Mouse (Mus musculus) heart, embryonic 14.5 days (tissue): Measurements from ENCODE around the gene Necap2. TPM values are rescaled to one million over a fixed set of nuclear protein-coding genes. Genes with fewer than 3 reads are reported as not detected.

Source experiments
- ATAC-seq: fragments of 200-750 bp; cut with Nextera tagmentation; 2 replicates; pipeline ENCODE4 v1.8.0; 2017; ENCODE audit warnings: low read depth, moderate TSS enrichment; ENCODE audit not compliant: insufficient number of reproducible peaks, insufficient read depth, low FRiP score
- H3K27ac ChIP-seq, 2 experiments: fragments of 200-500 bp in 1 of 2; fragments of 300-500 bp in 1 of 2; sonication (generic) in 1 of 2; replicated peaks in 1 of 2; 2 replicates each; pipeline ENCODE4 v1.5.1; 2012 to 2014; ENCODE audit warnings: low read depth in 2 of 2, low read length in 2 of 2, control low read depth in 1 of 2, mild to moderate bottlenecking in 1 of 2, mixed read lengths in 1 of 2; ENCODE audit not compliant: control insufficient read depth in 1 of 2, insufficient read depth in 1 of 2
- H3K27me3 ChIP-seq: fragments of 300-500 bp; sonication (generic); 2 replicates; pipeline ENCODE4 v1.6.1; 2014; ENCODE audit warnings: mild to moderate bottlenecking, low read length, control low read depth; ENCODE audit not compliant: control insufficient read depth, insufficient read depth
- H3K36me3 ChIP-seq: fragments of 300-500 bp; sonication (generic); 2 replicates; pipeline ENCODE4 v1.6.1; 2014; ENCODE audit warnings: mild to moderate bottlenecking, control low read depth, low read length, mixed read lengths; ENCODE audit not compliant: control insufficient read depth, insufficient read depth
- H3K4me1 ChIP-seq, 2 experiments: fragments of 200-500 bp in 1 of 2; fragments of 300-500 bp in 1 of 2; sonication (generic) in 1 of 2; 2 replicates each; pipeline ENCODE4 v1.6.1; 2012 to 2014; ENCODE audit warnings: low read length in 2 of 2, control low read depth in 1 of 2, mixed read lengths in 1 of 2; ENCODE audit not compliant: control insufficient read depth in 2 of 2, insufficient read depth in 2 of 2
- H3K4me2 ChIP-seq: fragments of 300-500 bp; sonication (generic); 2 replicates; pipeline ENCODE4 v1.6.1; 2014; ENCODE audit warnings: mild to moderate bottlenecking, low read length
- H3K4me3 ChIP-seq, 2 experiments: fragments of 200-500 bp in 1 of 2; fragments of 300-500 bp in 1 of 2; sonication (generic) in 1 of 2; 2 replicates each; pipeline ENCODE4 v1.5.1; 2012 to 2014; ENCODE audit warnings: low read length in 2 of 2, mild to moderate bottlenecking in 2 of 2, control low read depth in 1 of 2, low read depth in 1 of 2, moderate library complexity in 1 of 2; ENCODE audit not compliant: control insufficient read depth in 1 of 2, insufficient read depth in 1 of 2
- H3K9ac ChIP-seq: fragments of 300-500 bp; sonication (generic); 2 replicates; pipeline ENCODE4 v1.6.1; 2014; ENCODE audit warnings: mild to moderate bottlenecking, low read length
- H3K9me3 ChIP-seq: fragments of 300-500 bp; sonication (generic); 2 replicates; pipeline ENCODE4 v1.6.1; 2016; ENCODE audit warnings: low read length, control low read depth; ENCODE audit not compliant: control insufficient read depth
- WGBS: fragments of 180-500 bp; shearing (Covaris S2); extraction: QIAGEN DNeasy Blood & Tissue Kit; methylation state at CpG from one replicate; pipeline ENCODE4 v1.1.7; 2014; 5-methylcytosine and 5-hydroxymethylcytosine counted together
- polyA plus RNA-seq: library from polyadenylated mRNA; unstranded; fragments of >200 nt; fragmentation: Nextera tagmentation; extraction: Ambion mirVana; gene quantifications from 2 replicates; pipeline ENCODE4 v1.2.1, GENCODE M21; 2014

The Necap2 gene
- polyA plus RNA-seq, 1 experiment from 2014 or later = 34.2 TPM

GRCm38 (mm10) chr4:141053138-141053537 lies 25.0 kb downstream of the Necap2 start:
- Histone ChIP-seq H3K9me3 (no peaks in the 10 kb centered on the region), H3K27me3 (no peaks in the 10 kb centered on the region), H3K9ac (peak overlapping the region; percentile 61), H3K4me2 (peak overlapping the region; percentile 49), H3K27ac (peak overlapping the region; percentile 35 to 62), H3K4me1 (peaks cover 17 to 19% of the 10 kb centered on the region in 2 experiments), H3K36me3 (peaks cover 32% of the 10 kb centered on the region), H3K4me3 (no peak overlapping the region)
- ATAC-seq = no peak
- 34% methylated on average over 8 of the region's 8 CpGs for WGBS

GRCm38 (mm10) chr4:141052442-141052841 lies 25.7 kb downstream of the Necap2 start:
- peak overlapping the region in 1 of 2 experiments; percentile 35; a peak in 1 of 4 replicates for H3K27ac ChIP-seq
- H3K4me3 ChIP-seq = no peak overlapping the region
- no peak for ATAC-seq
- peaks cover 17 to 19% of the 10 kb centered on the region in 2 experiments for H3K4me1 ChIP-seq
- H3K36me3 ChIP-seq = peaks cover 30% of the 10 kb centered on the region
- H3K27me3 ChIP-seq = no peaks in the 10 kb centered on the region
- H3K9ac ChIP-seq = peak overlapping the region; percentile 61; the same call in 1 of the 2 replicates
- 80% methylated on average over 12 of the region's 12 CpGs for WGBS
- no peak overlapping the region for H3K4me2 ChIP-seq
- H3K9me3 ChIP-seq = no peaks in the 10 kb centered on the region

- no peak overlapping the region for H3K4me2 ChIP-seq
- no peaks in the 10 kb centered on the region for H3K27me3 ChIP-seq
- no peak overlapping the region for H3K4me3 ChIP-seq
- H3K9me3 ChIP-seq = no peaks in the 10 kb centered on the region
- H3K4me1 ChIP-seq = peaks cover 17 to 19% of the 10 kb centered on the region in 2 experiments
- 65% methylated on average over 4 of the region's 4 CpGs for WGBS
- peaks cover 38% of the 10 kb centered on the region for H3K36me3 ChIP-seq
- no peak overlapping the region for H3K9ac ChIP-seq
- H3K27ac ChIP-seq = no peak overlapping the region
- ATAC-seq = no peak
Observed at GRCm38 (mm10) chr4:141049476-141049835, 28.7 kb downstream of the Necap2 start.

GRCm38 (mm10) chr4:141048810-141049475 lies 29.2 kb downstream of the Necap2 start:
- H3K9me3 ChIP-seq = no peaks in the 10 kb centered on the region
- H3K4me2 ChIP-seq = no peak overlapping the region
- no peak overlapping the region for H3K27ac ChIP-seq
- H3K4me3 ChIP-seq = no peak overlapping the region
- no peaks in the 10 kb centered on the region for H3K27me3 ChIP-seq
- H3K9ac ChIP-seq = no peak overlapping the region
- peaks cover 14 to 16% of the 10 kb centered on the region in 2 experiments for H3K4me1 ChIP-seq
- WGBS = 85% methylated on average over 17 of the region's 17 CpGs
- no peak for ATAC-seq
- peaks cover 38% of the 10 kb centered on the region for H3K36me3 ChIP-seq

- Histone ChIP-seq H3K4me2 (no peak overlapping the region), H3K4me3 (no peak overlapping the region), H3K9ac (no peak overlapping the region), H3K27me3 (no peaks in the 10 kb centered on the region), H3K36me3 (peaks cover 45% of the 10 kb centered on the region), H3K4me1 (no peaks in the 10 kb centered on the region; a peak in 1 of 4 replicates), H3K27ac (no peak overlapping the region), H3K9me3 (no peaks in the 10 kb centered on the region)
- 22% methylated on average over 8 of the region's 8 CpGs for WGBS
- ATAC-seq = no peak
Observed at GRCm38 (mm10) chr4:141044816-141045215, 33.3 kb downstream of the Necap2 start.

GRCm38 (mm10) chr4:141041117-141041516 lies 37.0 kb downstream of the Necap2 start:
- no peak overlapping the region for H3K9ac ChIP-seq
- H3K4me1 ChIP-seq = no peaks in the 10 kb centered on the region; a peak in 1 of 4 replicates
- WGBS = 48% methylated on average over 10 of the region's 12 CpGs
- no peak overlapping the region for H3K27ac ChIP-seq
- H3K27me3 ChIP-seq = no peaks in the 10 kb centered on the region
- H3K9me3 ChIP-seq = no peaks in the 10 kb centered on the region
- ATAC-seq = no peak
- no peak overlapping the region for H3K4me2 ChIP-seq
- H3K36me3 ChIP-seq = peaks cover 48% of the 10 kb centered on the region
- no peak overlapping the region for H3K4me3 ChIP-seq

- peaks cover 58% of the 10 kb centered on the region for H3K36me3 ChIP-seq
- peaks cover 0 to 7% of the 10 kb centered on the region in 2 experiments; a peak in 1 of 4 replicates for H3K4me1 ChIP-seq
- H3K4me3 ChIP-seq = no peak overlapping the region
- ATAC-seq = no peak
- H3K9ac ChIP-seq = no peak overlapping the region
- no peaks in the 10 kb centered on the region for H3K27me3 ChIP-seq
- no peak overlapping the region for H3K27ac ChIP-seq
- 75% methylated on average over 27 of the region's 27 CpGs for WGBS
- no peak overlapping the region for H3K4me2 ChIP-seq
- no peaks in the 10 kb centered on the region for H3K9me3 ChIP-seq
Observed at GRCm38 (mm10) chr4:141033606-141034549, 44.3 kb downstream of the Necap2 start.
